ENCODE assay signal across 8 mouse cellular contexts in genomic region chr6:90809960-90810362, GRCm38 (mm10).
DNase-seq lines count a peak whose midpoint lies in the region; ATAC-seq lines count a peak whose summit lies in the region.

No protein-coding gene starts in this region.

- peak overlapping the region; percentile 50 for H3K4me2 ChIP-seq in forebrain, embryonic 15.5 days (replicated peaks)
- H3K4me2 ChIP-seq in liver, embryonic 12.5 days = no peak overlapping the region
- H3K4me2 ChIP-seq in neural tube, embryonic 12.5 days (replicated peaks) = peak overlapping the region; percentile 61
- H3K4me2 ChIP-seq in stomach, embryonic 16.5 days (ENCODE audit: low read depth, low read length) = peak overlapping the region; percentile 20; the same call in 1 of the 2 replicates

- H3K9ac ChIP-seq in forebrain, embryonic 15.5 days (replicated peaks) = peak overlapping the region; percentile 11
- no peak overlapping the region for H3K9ac ChIP-seq in liver, embryonic 12.5 days
- peak overlapping the region; percentile 48 for H3K9ac ChIP-seq in neural tube, embryonic 12.5 days
- H3K9ac ChIP-seq in stomach, embryonic 16.5 days (ENCODE audit: low read length) = no peak overlapping the region

- WGBS in forebrain, embryonic 15.5 days = 1% methylated on average over 22 of the region's 22 CpGs
- WGBS in liver, embryonic 12.5 days (ENCODE audit: insufficient replicate concordance) = 6% methylated on average over 22 of the region's 22 CpGs
- WGBS in neural tube, embryonic 12.5 days = 2% methylated on average over 22 of the region's 22 CpGs
- WGBS in stomach, embryonic 16.5 days = 3% methylated on average over 22 of the region's 22 CpGs

- H3K27me3 ChIP-seq in forebrain, embryonic 15.5 days = no peaks in the 10 kb centered on the region
- H3K27me3 ChIP-seq in liver, embryonic 12.5 days (replicated peaks) = peaks cover 38% of the 10 kb centered on the region
- 0 out of 2 replicates have a peak, but pooled peaks cover 3% of the 10 kb centered on the region for H3K27me3 ChIP-seq in neural tube, embryonic 12.5 days (replicated peaks)
- H3K27me3 ChIP-seq in stomach, embryonic 16.5 days (ENCODE audit: control insufficient read depth, insufficient read depth, low read length) = no peaks in the 10 kb centered on the region; the same call in 1 of the 2 replicates

- H3K4me1 ChIP-seq in forebrain, embryonic 15.5 days = peaks cover 54% of the 10 kb centered on the region
- H3K4me1 ChIP-seq in liver, embryonic 12.5 days = peaks cover 7% of the 10 kb centered on the region
- peaks cover 30% of the 10 kb centered on the region for H3K4me1 ChIP-seq in neural tube, embryonic 12.5 days
- peaks cover 11% of the 10 kb centered on the region; the same call in 1 of the 2 replicates for H3K4me1 ChIP-seq in stomach, embryonic 16.5 days (ENCODE audit: control insufficient read depth, insufficient read depth, low read length)

- peak; percentile 89 for DNase-seq in CD4-positive helper T cell, adult 2 months (ENCODE audit: low read depth, low spot score)
- peak; percentile 68 to 78 for DNase-seq in heart, postnatal 10 days
- DNase-seq in kidney, postnatal 25 days = peak; percentile 50 to 71

- H3K4me3 ChIP-seq in forebrain, embryonic 15.5 days = peak overlapping the region; percentile 37
- no peak overlapping the region for H3K4me3 ChIP-seq in liver, embryonic 12.5 days
- H3K4me3 ChIP-seq in neural tube, embryonic 12.5 days = peak overlapping the region; percentile 28
- H3K4me3 ChIP-seq in stomach, embryonic 16.5 days (replicated peaks; ENCODE audit: low read length) = no peak overlapping the region; the same call in 1 of the 2 replicates

- H3K27ac ChIP-seq in forebrain, embryonic 15.5 days (replicated peaks) = peak overlapping the region; percentile 51
- H3K27ac ChIP-seq in liver, embryonic 12.5 days = no peak overlapping the region
- no peak overlapping the region for H3K27ac ChIP-seq in neural tube, embryonic 12.5 days
- H3K27ac ChIP-seq in stomach, embryonic 16.5 days (ENCODE audit: low read length) = no peak overlapping the region

- H3K36me3 ChIP-seq in forebrain, embryonic 15.5 days = no peaks in the 10 kb centered on the region
- H3K36me3 ChIP-seq in liver, embryonic 12.5 days = no peaks in the 10 kb centered on the region
- no peaks in the 10 kb centered on the region for H3K36me3 ChIP-seq in neural tube, embryonic 12.5 days
- H3K36me3 ChIP-seq in stomach, embryonic 16.5 days (ENCODE audit: control insufficient read depth, insufficient read depth, low read length) = no peaks in the 10 kb centered on the region

- peak; percentile 67 for ATAC-seq in cerebellum, adult (ENCODE audit: insufficient number of reproducible peaks, low FRiP score, low TSS enrichment)
- peak; percentile 80 for ATAC-seq in forebrain, embryonic 15.5 days (replicated peaks)
- ATAC-seq in liver, embryonic 12.5 days = 0 out of 2 replicates have a peak, but pooled peaks have one; percentile 17
- ATAC-seq in neural tube, embryonic 12.5 days (ENCODE audit: low FRiP score, low read depth) = peak; percentile 92
- ATAC-seq in stomach, embryonic 16.5 days (ENCODE audit: insufficient read depth, low FRiP score) = peak; percentile 65; the same call in 1 of the 2 replicates

- no peaks in the 10 kb centered on the region for H3K9me3 ChIP-seq in forebrain, embryonic 15.5 days
- no peaks in the 10 kb centered on the region for H3K9me3 ChIP-seq in liver, embryonic 12.5 days (replicated peaks)
- no peaks in the 10 kb centered on the region for H3K9me3 ChIP-seq in neural tube, embryonic 12.5 days
- H3K9me3 ChIP-seq in stomach, embryonic 16.5 days (replicated peaks; ENCODE audit: control insufficient read depth, low read length) = no peaks in the 10 kb centered on the region

- intact Hi-C loops in heart, postnatal 10 days (cut with DNase I) = loop anchor here (2.0 kb wide), 1 partner anchor 73 kb away; no protein-coding TSS in a partner anchor

Comparison
In these comparisons a context has a peak if more than half of its experiments do, and no peak if none do; other contexts are left out.
1. ATAC-seq: peak in every context shown above with its lines; median percentile 92 in neural tube, embryonic 12.5 days; 80 in forebrain, embryonic 15.5 days; 67 in cerebellum, adult; 65 in stomach, embryonic 16.5 days; 17 in liver, embryonic 12.5 days.
2. H3K4me3 ChIP-seq: peak in forebrain, embryonic 15.5 days (single experiment) and neural tube, embryonic 12.5 days (single experiment); none in liver, embryonic 12.5 days (single experiment) and stomach, embryonic 16.5 days (single experiment).
3. H3K9ac ChIP-seq: peak in forebrain, embryonic 15.5 days (single experiment) and neural tube, embryonic 12.5 days (single experiment); none in liver, embryonic 12.5 days (single experiment) and stomach, embryonic 16.5 days (single experiment).
4. Peak in every context shown above with its lines, with median percentiles within 50 percentile points of each other: DNase-seq.